Mouse (Mus musculus) spleen, adult 2 months (tissue): Measurements from ENCODE around the gene Vmn1r104. TPM values are rescaled to one million over a fixed set of nuclear protein-coding genes. Genes with fewer than 3 reads are reported as not detected.
"Not testable (repeated sequence)": the region's sequence is repeated elsewhere in the genome, so short reads cannot be mapped to it uniquely, and the experiment has no call there.

Experiments
- DNase-seq, 2 experiments: peaks; one replicate each; pipeline versions ENCODE4 v3.0.0 to v3.0.0-alpha.2; 2012 to 2021; ENCODE audit warnings: low spot score in 2 of 2, low read depth in 1 of 2
- H3K27ac ChIP-seq: fragments of 200-500 bp; 2 replicates; pipeline ENCODE4 v1.5.1; 2012; ENCODE audit warnings: low read length, inconsistent platforms; ENCODE audit not compliant: insufficient read depth
- H3K27me3 ChIP-seq: fragments of 200-500 bp; 2 replicates; pipeline ENCODE4 v1.6.1; 2012; ENCODE audit warnings: mild to moderate bottlenecking, moderate library complexity, low read length, inconsistent platforms; ENCODE audit not compliant: control insufficient read depth, insufficient read depth
- H3K36me3 ChIP-seq: fragments of 200-500 bp; 2 replicates; pipeline ENCODE4 v1.6.1; 2012; ENCODE audit warnings: mild to moderate bottlenecking, low read length, inconsistent platforms; ENCODE audit not compliant: control insufficient read depth, insufficient read depth
- H3K4me1 ChIP-seq: fragments of 200-500 bp; 2 replicates; pipeline ENCODE4 v1.6.1; 2011; ENCODE audit warnings: inconsistent platforms; ENCODE audit not compliant: control insufficient read depth, insufficient read depth, insufficient read length
- H3K4me3 ChIP-seq: fragments of 200-500 bp; 2 replicates; pipeline ENCODE4 v1.5.1; 2011; ENCODE audit warnings: mild to moderate bottlenecking, inconsistent platforms; ENCODE audit not compliant: insufficient read depth, insufficient read length; ENCODE audit errors: extremely low read depth
- WGBS: fragments of 180-500 bp; shearing (Covaris S2); methylation state at CpG from one replicate; pipeline ENCODE4 v1.1.7; 2018; 5-methylcytosine and 5-hydroxymethylcytosine counted together
- polyA plus RNA-seq: library from polyadenylated mRNA; depleted of rRNA; stranded (reverse); fragments of >200 nt; gene quantifications from 2 replicates; pipeline ENCODE4 v1.2.3, GENCODE M21; 2012; rRNA removed

Vmn1r104 gene
- not detected in 2 replicates for polyA plus RNA-seq

GRCm38 (mm10) chr7:20533537-20533936 lies at the start of gene Vmn1r104:
Gene Vmn1r104, plus strand, starts transcription at chr7:20533837.
- H3K4me3 ChIP-seq, H3K27ac ChIP-seq, H3K27me3 ChIP-seq, H3K4me1 ChIP-seq, DNase-seq, H3K36me3 ChIP-seq: not testable (repeated sequence)
- no CpG with 5 or more reads among the region's 3 CpGs for WGBS

- 40% methylated on average over 1 of the region's 3 CpGs for WGBS
Observed at GRCm38 (mm10) chr7:20510434-20510833, 23.2 kb upstream of the Vmn1r104 start, which contains the start of gene Vmn1r103. Gene Vmn1r103, minus strand, starts transcription at chr7:20510534.

GRCm38 (mm10) chr7:20545657-20546056 lies 12.0 kb downstream of the Vmn1r104 start, which contains the start of gene Gm5726:
Gene Gm5726, minus strand, starts transcription at chr7:20545757.
- WGBS, result no CpG with 5 or more reads among the region's 1 CpGs

More at GRCm38 (mm10) chr7:20510434-20510833, 23.2 kb upstream of the Vmn1r104 start, which contains the start of gene Vmn1r103:
- not testable (repeated sequence) for H3K27me3 ChIP-seq, DNase-seq, H3K4me1 ChIP-seq, H3K36me3 ChIP-seq, H3K4me3 ChIP-seq, H3K27ac ChIP-seq

GRCm38 (mm10) chr7:20576141-20576540 lies 42.5 kb downstream of the Vmn1r104 start, which contains the start of gene Gm4141:
Gene Gm4141, minus strand, starts transcription at chr7:20576241.
- H3K27me3 ChIP-seq, H3K27ac ChIP-seq, H3K36me3 ChIP-seq, DNase-seq, H3K4me3 ChIP-seq, H3K4me1 ChIP-seq: not testable (repeated sequence)
- WGBS, result no CpG with 5 or more reads among the region's 3 CpGs

More at GRCm38 (mm10) chr7:20545657-20546056, 12.0 kb downstream of the Vmn1r104 start, which contains the start of gene Gm5726:
- not testable (repeated sequence) for H3K4me3 ChIP-seq, H3K27me3 ChIP-seq, H3K27ac ChIP-seq, DNase-seq, H3K4me1 ChIP-seq, H3K36me3 ChIP-seq

Other genes starting within 250 kb of the Vmn1r104 start
- not detected in 2 replicates for gene Gm4133, start 199.8 kb upstream of the Vmn1r104 start, polyA plus RNA-seq
- gene Gm5728, start 158.4 kb upstream of the Vmn1r104 start, polyA plus RNA-seq, result not detected in 2 replicates
- gene Vmn1r100, start 115.9 kb upstream of the Vmn1r104 start, polyA plus RNA-seq, result not detected in 2 replicates
- gene Vmn1r101, start 91.2 kb upstream of the Vmn1r104 start, polyA plus RNA-seq, result not detected in 2 replicates
- gene Gm10670, start 58.9 kb upstream of the Vmn1r104 start, polyA plus RNA-seq, result not detected in 2 replicates
- gene Vmn1r103, start 23.3 kb upstream of the Vmn1r104 start, polyA plus RNA-seq, result not detected in 2 replicates
- not detected in 2 replicates for gene Gm5726, start 11.9 kb downstream of the Vmn1r104 start, polyA plus RNA-seq
- not detected in 2 replicates for gene Gm4141, start 42.4 kb downstream of the Vmn1r104 start, polyA plus RNA-seq
- gene Gm4513, start 65.2 kb downstream of the Vmn1r104 start, polyA plus RNA-seq, result not detected in 2 replicates
- not detected in 2 replicates for gene Vmn1r107, start 135.1 kb downstream of the Vmn1r104 start, polyA plus RNA-seq
- not detected in 2 replicates for gene Vmn1r111, start 169.4 kb downstream of the Vmn1r104 start, polyA plus RNA-seq
- gene Gm10668, start 196.8 kb downstream of the Vmn1r104 start, polyA plus RNA-seq, result not detected in 2 replicates
- gene Vmn1r112, start 237.3 kb downstream of the Vmn1r104 start, polyA plus RNA-seq, result not detected in 2 replicates